Mouse (Mus musculus) brain, adult 2 months (tissue): Measurements from ENCODE around the gene Adcy1.

Experiments
- DNase-seq: peaks from one replicate; pipeline ENCODE4 v3.0.0; 2011; ENCODE audit warnings: low read depth, low spot score

The Adcy1 gene

GRCm38 (mm10) chr11:7063001-7063584 is at the start of gene Adcy1:
Gene Adcy1 (plus strand): TSS chr11:7063489.
- DNase-seq, result no peak

GRCm38 (mm10) chr11:7016907-7017306 is 46.4 kb upstream of the Adcy1 start:
- DNase-seq, result peak; percentile 81

GRCm38 (mm10) chr11:7018078-7018477 is 45.2 kb upstream of the Adcy1 start:
- DNase-seq, result peak; percentile 73

- DNase-seq, result peak; percentile 65
Measured at GRCm38 (mm10) chr11:7019006-7019525, 44.2 kb upstream of the Adcy1 start.

GRCm38 (mm10) chr11:7033063-7033462 is 30.2 kb upstream of the Adcy1 start:
- no peak for DNase-seq

- peak; percentile 48 for DNase-seq
Measured at GRCm38 (mm10) chr11:7039722-7040121, 23.6 kb upstream of the Adcy1 start.

GRCm38 (mm10) chr11:7040801-7041200 is 22.5 kb upstream of the Adcy1 start:
- no peak for DNase-seq

- DNase-seq, result peak; percentile 64
Measured at GRCm38 (mm10) chr11:7047176-7047575, 16.1 kb upstream of the Adcy1 start.

- DNase-seq, result peak; percentile 82
Measured at GRCm38 (mm10) chr11:7047584-7047983, 15.7 kb upstream of the Adcy1 start.

GRCm38 (mm10) chr11:7053710-7054109 is 9.6 kb upstream of the Adcy1 start:
- DNase-seq, result no peak

GRCm38 (mm10) chr11:7054662-7055265 is 8.5 kb upstream of the Adcy1 start:
- no peak for DNase-seq

GRCm38 (mm10) chr11:7055455-7056017 is 7.8 kb upstream of the Adcy1 start:
- DNase-seq, result peak; percentile 99

GRCm38 (mm10) chr11:7056121-7056520 is 7.2 kb upstream of the Adcy1 start:
- peak; percentile 90 for DNase-seq

- DNase-seq, result peak; percentile 70
Measured at GRCm38 (mm10) chr11:7057781-7058180, 5.5 kb upstream of the Adcy1 start.

GRCm38 (mm10) chr11:7061961-7062360 is 1.3 kb upstream of the Adcy1 start:
- DNase-seq, result peak; percentile 77

GRCm38 (mm10) chr11:7062566-7062965 is 723 bp upstream of the Adcy1 start:
- peak; percentile 65 for DNase-seq

GRCm38 (mm10) chr11:7063681-7064267 is 485 bp downstream of the Adcy1 start:
- peak; percentile 65 for DNase-seq

GRCm38 (mm10) chr11:7064484-7065185 is 1.3 kb downstream of the Adcy1 start:
- DNase-seq, result peak; percentile 81

- peak; percentile 74 for DNase-seq
Measured at GRCm38 (mm10) chr11:7065388-7065787, 2.1 kb downstream of the Adcy1 start.

- no peak for DNase-seq
Measured at GRCm38 (mm10) chr11:7065876-7066275, 2.6 kb downstream of the Adcy1 start.

GRCm38 (mm10) chr11:7067263-7067662 is 4.0 kb downstream of the Adcy1 start:
- DNase-seq, result no peak
